Mouse (Mus musculus): Measurements from ENCODE around the gene Hoxd8. TPM values are rescaled to one million over a fixed set of nuclear protein-coding genes. Genes with fewer than 3 reads are reported as not detected.

Hoxd8 gene
- polyA plus RNA-seq, 1 experiment from 2014 or later = not detected

DNA sequence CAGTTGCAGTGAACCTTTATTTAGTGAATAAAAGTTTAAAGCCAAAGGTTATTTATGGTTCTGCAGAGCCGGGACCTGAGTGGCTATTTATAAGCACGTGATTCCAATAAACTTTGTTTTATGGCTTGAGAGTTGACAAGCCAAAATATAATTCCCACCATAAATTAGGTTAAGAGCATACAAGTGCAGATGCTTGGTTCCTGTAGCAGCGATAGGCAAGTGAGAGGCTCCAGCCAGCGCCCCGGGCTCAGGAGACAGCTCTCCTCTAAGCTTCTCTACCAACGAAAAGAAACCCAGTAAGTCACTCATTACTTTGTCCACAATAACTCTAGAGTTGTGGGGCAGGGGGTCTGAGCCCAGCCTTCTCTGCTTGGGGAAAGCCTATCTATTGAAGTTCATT lies 17.5 kb downstream of the Hoxd8 start:
- Histone ChIP-seq H3K27me3 (replicated peaks; ENCODE audit: low read depth, poor library complexity, severe bottlenecking) (peaks cover 100% of the 10 kb centered on the region), H3K4me1 (no peaks in the 10 kb centered on the region), H3K9me3 (no peaks in the 10 kb centered on the region), H3K4me3 (no peak overlapping the region), H3K27ac (replicated peaks) (no peak overlapping the region), H3K36me3 (replicated peaks) (no peaks in the 10 kb centered on the region)
- DNase-seq (ENCODE audit: low spot score) = peak; percentile 29
- WGBS = 5% methylated on average over 6 of the region's 6 CpGs

DNA sequence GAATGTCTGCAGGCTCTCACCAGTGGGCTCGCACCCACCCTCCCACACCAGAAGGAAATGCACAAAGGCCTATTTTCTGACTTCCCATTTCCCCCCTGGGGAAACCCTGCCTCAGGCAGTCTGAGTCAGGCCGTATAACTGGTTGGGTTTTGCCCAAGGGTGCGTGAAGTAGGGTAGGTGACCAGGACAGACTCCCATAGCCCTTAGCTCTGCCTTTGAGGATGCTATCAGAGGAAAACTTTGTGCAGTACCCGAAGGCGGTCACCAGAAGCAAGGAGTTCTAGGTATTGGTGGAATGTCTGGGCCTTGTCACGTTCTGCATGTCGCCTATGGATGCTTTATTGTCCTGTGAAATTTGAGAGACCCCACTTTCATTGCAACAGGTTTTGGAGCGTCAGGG lies 18.5 kb downstream of the Hoxd8 start:
- Histone ChIP-seq H3K4me3 (no peak overlapping the region), H3K27me3 (replicated peaks; ENCODE audit: low read depth, poor library complexity, severe bottlenecking) (peaks cover 100% of the 10 kb centered on the region), H3K9me3 (no peaks in the 10 kb centered on the region), H3K27ac (replicated peaks) (no peak overlapping the region), H3K36me3 (replicated peaks) (no peaks in the 10 kb centered on the region), H3K4me1 (peaks cover 6% of the 10 kb centered on the region)
- DNase-seq (ENCODE audit: low spot score) = peak; percentile 34
- WGBS = 3% methylated on average over 8 of the region's 8 CpGs

DNA sequence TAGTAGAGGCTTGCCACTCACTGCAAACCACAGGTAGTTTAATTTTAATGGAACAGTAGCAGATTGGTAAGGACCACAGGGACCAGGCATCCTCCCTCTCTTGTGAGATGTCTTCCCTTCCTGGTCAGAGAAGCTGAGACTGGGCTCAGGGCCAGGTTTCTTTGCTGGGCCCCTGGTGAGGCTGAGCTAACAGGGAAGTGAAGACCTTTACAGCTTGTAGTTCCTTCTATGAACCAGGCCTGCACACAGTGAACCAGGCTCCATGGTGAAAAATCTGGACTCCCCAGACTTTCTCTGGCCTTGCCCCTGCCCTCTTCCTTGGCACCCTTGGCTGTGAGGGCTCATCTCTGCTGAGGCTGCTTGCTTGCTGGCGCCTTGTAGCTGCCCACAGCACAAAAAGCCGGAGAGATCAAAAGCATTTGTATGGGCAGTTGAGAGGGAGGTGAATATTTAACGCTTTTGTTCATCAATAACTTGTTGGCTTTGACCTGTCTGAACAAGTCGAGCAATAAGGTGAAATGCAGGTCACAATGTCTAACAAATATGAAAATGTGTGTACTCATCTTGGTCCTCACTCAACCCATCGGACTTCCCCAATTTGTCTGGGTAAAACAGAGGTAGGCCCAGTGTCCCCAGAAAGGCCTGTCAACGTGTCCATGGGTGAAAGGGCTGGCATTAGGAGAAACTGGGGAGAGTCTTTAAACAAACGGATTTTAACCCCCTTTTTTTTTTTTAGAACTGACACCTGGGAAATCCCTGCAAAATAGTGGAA lies 20.0 kb downstream of the Hoxd8 start:
- 4% methylated on average over 7 of the region's 7 CpGs for WGBS
- Histone ChIP-seq H3K27me3 (replicated peaks; ENCODE audit: low read depth, poor library complexity, severe bottlenecking) (peaks cover 100% of the 10 kb centered on the region), H3K4me3 (no peak overlapping the region), H3K9me3 (no peaks in the 10 kb centered on the region), H3K27ac (replicated peaks) (no peak overlapping the region), H3K4me1 (peaks cover 6% of the 10 kb centered on the region), H3K36me3 (replicated peaks) (no peaks in the 10 kb centered on the region)
- DNase-seq (ENCODE audit: low spot score) = peak; percentile 22

DNA sequence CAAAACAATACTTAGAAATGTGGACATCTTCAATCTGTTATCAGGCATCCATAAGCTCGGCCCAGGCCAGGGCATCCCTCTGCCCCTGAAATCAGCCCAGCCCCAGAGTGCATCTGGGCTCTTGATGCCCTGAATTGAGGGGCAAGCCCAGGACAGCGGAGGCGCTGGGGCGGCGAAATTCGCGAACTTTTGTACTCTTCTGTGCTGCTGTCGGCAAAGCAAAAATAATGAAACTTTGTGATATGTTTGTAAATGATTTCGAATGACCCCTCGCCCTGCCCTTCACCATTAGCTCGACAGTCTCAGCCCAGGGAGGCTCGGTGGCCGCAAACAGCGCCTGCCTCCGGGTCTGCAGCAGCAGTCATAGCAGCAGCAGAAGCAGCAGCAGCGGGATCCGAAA lies 20.8 kb downstream of the Hoxd8 start:
- Histone ChIP-seq H3K9me3 (no peaks in the 10 kb centered on the region), H3K4me1 (peaks cover 6% of the 10 kb centered on the region), H3K4me3 (no peak overlapping the region), H3K27ac (replicated peaks) (no peak overlapping the region), H3K36me3 (replicated peaks) (no peaks in the 10 kb centered on the region), H3K27me3 (replicated peaks; ENCODE audit: low read depth, poor library complexity, severe bottlenecking) (peaks cover 100% of the 10 kb centered on the region)
- WGBS = under 1% methylated on average over 17 of the region's 17 CpGs
- DNase-seq (ENCODE audit: low spot score) = peak; percentile 56

DNA sequence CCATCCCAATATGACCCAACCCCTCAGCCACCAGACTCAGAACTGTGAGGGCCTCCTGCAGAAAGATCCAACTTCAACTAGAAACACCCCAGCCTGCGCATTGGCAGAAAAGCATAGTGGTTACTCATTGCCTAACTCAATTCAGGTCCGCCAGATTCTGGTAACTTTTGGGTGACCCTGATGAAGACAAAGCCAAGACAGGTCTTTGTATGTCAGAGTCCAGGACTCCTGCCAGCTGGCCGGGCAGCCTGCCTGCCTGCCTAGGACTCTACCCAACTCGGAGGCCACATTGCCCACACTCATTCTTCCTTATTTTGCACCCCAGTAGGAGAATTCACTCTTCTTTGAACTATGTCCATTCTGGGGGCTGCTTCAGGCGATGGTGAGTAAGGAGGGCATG lies 22.1 kb downstream of the Hoxd8 start, which contains the start of gene Gm28230:
Gene Gm28230 (plus strand): TSS at position 178 of the 400 bp plus-strand sequence.
- H3K4me3 ChIP-seq = peak within 1 kb of the TSS; percentile 49
- no peaks in the 10 kb centered on the region for H3K36me3 ChIP-seq (replicated peaks)
- H3K4me1 ChIP-seq = peaks cover 6% of the 10 kb centered on the region
- WGBS = 5% methylated on average over 5 of the region's 5 CpGs
- peaks cover 100% of the 10 kb centered on the region for H3K27me3 ChIP-seq (replicated peaks; ENCODE audit: low read depth, poor library complexity, severe bottlenecking)
- no peaks in the 10 kb centered on the region for H3K9me3 ChIP-seq
- DNase-seq (ENCODE audit: low spot score) = peak; percentile 40
- H3K27ac ChIP-seq (replicated peaks) = no peak within 1 kb of the TSS

DNA sequence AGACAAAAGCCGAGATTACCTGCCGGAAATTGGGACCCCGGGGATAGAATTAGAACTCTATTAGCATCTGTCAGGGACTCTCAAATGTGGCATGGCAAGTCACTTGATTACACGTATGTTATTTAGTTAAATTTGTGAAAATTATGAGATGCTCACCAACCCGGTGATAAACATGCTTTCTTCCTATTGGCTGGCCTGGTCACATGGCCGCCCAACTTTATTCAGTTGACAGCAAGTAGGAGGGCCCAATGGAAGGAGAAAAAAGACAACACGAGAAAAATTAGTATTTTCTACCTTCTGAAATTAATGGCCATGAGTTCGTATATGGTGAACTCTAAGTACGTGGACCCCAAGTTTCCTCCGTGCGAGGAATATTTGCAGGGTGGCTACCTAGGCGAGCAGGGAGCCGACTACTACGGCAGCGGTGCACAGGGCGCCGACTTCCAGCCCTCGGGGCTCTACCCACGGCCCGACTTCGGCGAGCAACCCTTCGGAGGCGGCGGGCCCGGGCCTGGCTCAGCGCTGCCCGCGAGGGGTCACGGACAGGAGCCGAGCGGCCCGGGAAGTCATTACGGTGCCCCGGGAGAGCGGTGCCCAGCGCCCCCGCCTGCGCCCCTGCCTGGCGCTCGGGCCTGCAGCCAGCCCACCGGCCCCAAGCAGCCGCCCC lies 22.7 kb downstream of the Hoxd8 start:
- H3K4me1 ChIP-seq = peaks cover 6% of the 10 kb centered on the region
- peak; percentile 56 for DNase-seq (ENCODE audit: low spot score)
- H3K4me3 ChIP-seq = peak overlapping the region; percentile 49
- H3K27me3 ChIP-seq (replicated peaks; ENCODE audit: low read depth, poor library complexity, severe bottlenecking) = peaks cover 100% of the 10 kb centered on the region
- H3K9me3 ChIP-seq = no peaks in the 10 kb centered on the region
- 1% methylated on average over 43 of the region's 43 CpGs for WGBS
- no peaks in the 10 kb centered on the region for H3K36me3 ChIP-seq (replicated peaks)
- no peak overlapping the region for H3K27ac ChIP-seq (replicated peaks)

DNA sequence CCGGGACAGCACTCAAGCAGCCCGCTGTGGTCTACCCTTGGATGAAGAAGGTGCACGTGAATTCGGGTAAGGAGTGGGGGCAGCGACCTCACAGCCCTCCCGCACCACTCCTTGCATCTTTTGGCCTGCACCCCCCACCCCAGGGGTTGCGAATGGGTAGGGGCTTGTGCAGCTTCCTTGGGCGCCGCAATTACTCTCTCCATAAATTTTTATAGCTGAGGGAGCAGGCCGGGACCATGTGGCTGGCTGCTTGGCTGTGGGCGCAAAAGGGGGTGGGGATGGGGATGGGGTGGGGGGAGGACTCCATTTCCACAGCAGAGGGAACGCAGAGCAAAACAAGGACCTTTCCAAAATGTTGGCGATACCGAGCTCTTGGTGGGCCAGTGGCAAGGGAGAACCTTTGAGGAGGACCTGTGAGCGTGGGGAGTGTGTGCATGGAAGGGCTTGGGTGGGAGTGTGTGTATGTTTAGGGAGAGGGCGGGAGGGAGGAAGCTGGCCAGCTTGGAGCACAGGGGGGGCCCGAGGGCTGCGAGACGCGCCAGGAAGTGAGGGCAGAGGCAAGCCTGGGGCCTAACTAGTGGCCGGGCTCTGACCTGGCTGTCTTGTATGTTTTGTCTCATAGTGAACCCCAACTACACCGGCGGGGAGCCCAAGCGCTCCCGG lies 23.4 kb downstream of the Hoxd8 start:
- Histone ChIP-seq H3K4me3 (peak overlapping the region; percentile 49), H3K27me3 (replicated peaks; ENCODE audit: low read depth, poor library complexity, severe bottlenecking) (peaks cover 100% of the 10 kb centered on the region), H3K36me3 (replicated peaks) (no peaks in the 10 kb centered on the region), H3K4me1 (peaks cover 8% of the 10 kb centered on the region), H3K9me3 (no peaks in the 10 kb centered on the region), H3K27ac (replicated peaks) (no peak overlapping the region)
- DNase-seq (ENCODE audit: low spot score) = no peak
- WGBS = under 1% methylated on average over 25 of the region's 25 CpGs

DNA sequence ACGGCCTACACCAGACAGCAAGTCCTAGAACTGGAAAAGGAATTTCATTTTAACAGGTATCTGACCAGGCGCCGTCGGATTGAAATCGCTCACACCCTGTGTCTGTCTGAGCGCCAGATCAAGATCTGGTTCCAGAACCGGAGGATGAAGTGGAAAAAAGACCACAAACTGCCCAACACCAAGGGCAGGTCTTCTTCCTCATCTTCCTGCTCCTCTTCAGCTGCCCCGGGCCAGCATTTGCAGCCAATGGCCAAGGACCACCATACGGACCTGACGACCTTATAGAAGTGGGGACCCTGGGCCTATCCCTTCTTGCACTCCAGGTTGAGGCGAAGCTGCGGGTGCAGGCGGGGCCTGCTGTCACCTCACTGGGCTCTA lies 23.9 kb downstream of the Hoxd8 start:
- WGBS = 1% methylated on average over 13 of the region's 13 CpGs
- H3K36me3 ChIP-seq (replicated peaks) = no peaks in the 10 kb centered on the region
- H3K9me3 ChIP-seq = no peaks in the 10 kb centered on the region
- H3K27ac ChIP-seq (replicated peaks) = no peak overlapping the region
- peak; percentile 46 for DNase-seq (ENCODE audit: low spot score)
- peaks cover 11% of the 10 kb centered on the region for H3K4me1 ChIP-seq
- H3K27me3 ChIP-seq (replicated peaks; ENCODE audit: low read depth, poor library complexity, severe bottlenecking) = peaks cover 100% of the 10 kb centered on the region
- H3K4me3 ChIP-seq = peak overlapping the region; percentile 49; the same call in 1 of the 2 replicates

DNA sequence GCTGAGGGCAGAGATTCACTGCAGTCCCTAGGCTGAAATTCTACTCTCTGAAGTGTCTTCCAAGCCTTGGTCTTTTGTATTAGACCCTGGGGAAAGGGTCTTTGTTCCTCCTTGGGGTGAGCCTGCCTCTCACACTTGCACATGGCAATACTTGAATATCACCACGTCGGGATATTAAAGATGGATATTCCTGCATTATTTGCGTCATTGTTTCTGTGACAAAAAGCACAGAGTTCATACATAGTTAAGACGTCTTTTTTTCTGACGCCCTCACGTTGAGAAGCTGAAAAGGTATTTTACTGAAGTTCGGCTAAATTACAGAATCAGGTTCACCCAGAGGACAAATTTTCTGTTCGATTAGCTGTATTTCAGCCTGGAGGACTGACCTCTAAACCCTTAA lies 25.9 kb downstream of the Hoxd8 start:
- Histone ChIP-seq H3K36me3 (replicated peaks) (no peaks in the 10 kb centered on the region), H3K4me3 (no peak overlapping the region), H3K9me3 (no peaks in the 10 kb centered on the region), H3K27me3 (replicated peaks; ENCODE audit: low read depth, poor library complexity, severe bottlenecking) (peaks cover 100% of the 10 kb centered on the region), H3K27ac (replicated peaks) (no peak overlapping the region), H3K4me1 (peaks cover 11% of the 10 kb centered on the region)
- peak; percentile 14 for DNase-seq (ENCODE audit: low spot score)
- WGBS = 2% methylated on average over 8 of the region's 8 CpGs

DNA sequence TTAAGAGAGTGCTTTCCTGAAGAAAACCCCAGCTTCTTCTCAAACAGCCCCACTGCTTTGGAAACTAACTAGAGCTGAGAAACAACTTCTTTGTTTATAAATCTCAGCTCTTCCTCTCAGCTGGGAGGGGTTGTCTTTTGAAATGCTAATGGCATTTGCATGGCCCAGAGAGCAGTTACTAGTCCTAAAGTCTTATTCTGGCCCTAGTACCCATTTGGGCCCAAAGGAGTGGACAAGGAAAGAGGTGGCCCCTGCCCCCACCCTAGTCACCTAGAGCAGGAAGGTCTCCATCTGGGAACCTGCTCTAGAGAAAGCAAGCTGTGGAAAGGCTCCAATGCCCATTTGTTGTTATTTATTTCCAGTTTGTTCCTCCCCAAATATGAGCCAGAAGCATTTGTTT lies 26.6 kb downstream of the Hoxd8 start:
- no peaks in the 10 kb centered on the region for H3K9me3 ChIP-seq
- no peaks in the 10 kb centered on the region for H3K36me3 ChIP-seq (replicated peaks)
- peaks cover 16% of the 10 kb centered on the region for H3K4me1 ChIP-seq
- peaks cover 100% of the 10 kb centered on the region for H3K27me3 ChIP-seq (replicated peaks; ENCODE audit: low read depth, poor library complexity, severe bottlenecking)
- DNase-seq (ENCODE audit: low spot score) = peak; percentile 29
- no peak overlapping the region for H3K27ac ChIP-seq (replicated peaks)
- no peak overlapping the region for H3K4me3 ChIP-seq

DNA sequence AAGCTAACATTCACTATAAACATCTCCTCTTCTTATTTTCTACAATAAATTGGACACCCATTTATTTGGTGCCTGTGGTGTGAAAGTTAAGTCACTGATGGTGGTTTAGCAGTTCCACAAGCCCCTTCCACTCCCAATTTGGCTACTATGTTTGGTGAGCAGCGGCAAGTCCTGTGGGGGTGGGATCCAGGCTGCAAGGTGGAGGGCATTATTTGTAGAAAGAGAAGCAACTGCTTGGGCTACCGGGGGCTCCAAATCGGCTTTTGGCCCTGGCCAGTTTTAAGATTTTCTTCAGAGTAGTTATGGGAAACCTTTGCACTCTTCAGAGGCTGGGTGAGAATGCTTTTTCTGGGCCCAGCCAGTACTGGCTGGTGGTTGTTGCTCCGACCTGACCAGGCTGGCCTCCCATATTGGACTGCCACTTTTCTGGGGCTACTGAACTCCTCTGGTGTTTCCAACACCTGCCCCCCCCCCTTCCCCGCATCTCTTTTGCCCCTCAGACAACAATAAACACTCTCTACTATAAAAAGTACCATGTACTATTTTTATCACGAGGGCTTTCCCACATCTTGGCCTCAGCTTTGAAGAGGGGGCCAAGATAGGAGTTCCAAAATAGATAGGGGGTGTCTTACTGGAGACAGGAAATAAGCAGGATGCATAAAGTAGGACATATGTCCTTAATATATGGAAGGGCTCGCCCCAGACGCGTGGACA lies 27.5 kb downstream of the Hoxd8 start:
- Histone ChIP-seq H3K36me3 (replicated peaks) (no peaks in the 10 kb centered on the region), H3K4me3 (no peak overlapping the region), H3K27ac (replicated peaks) (no peak overlapping the region), H3K9me3 (no peaks in the 10 kb centered on the region), H3K27me3 (replicated peaks; ENCODE audit: low read depth, poor library complexity, severe bottlenecking) (peaks cover 100% of the 10 kb centered on the region), H3K4me1 (peaks cover 20% of the 10 kb centered on the region)
- DNase-seq (ENCODE audit: low spot score) = peak; percentile 34
- 1% methylated on average over 9 of the region's 9 CpGs for WGBS

Measured in embryonic facial prominence, embryonic 10.5 days (tissue).